Mouse (Mus musculus): ENCODE measurements around the gene Cit. TPM values are rescaled to one million over a fixed set of nuclear protein-coding genes. Genes with fewer than 3 reads are reported as not detected.
"Not testable (repeated sequence)": the region's sequence is repeated elsewhere in the genome, so short reads cannot be mapped to it uniquely, and the experiment has no call there.

Cit gene
- total RNA-seq (2021) (under 1 TPM; 0.73 to 0.97 TPM), polyA plus RNA-seq (2012; rRNA removed) (0.74 and 0.88 TPM in 2 replicates)
- long read RNA-seq: 0 reads

- peak within 1 kb of the TSS; percentile 43 for H3K9ac ChIP-seq (ENCODE audit: low read depth, low read length)
- intact Hi-C loops (cut with DNase I): no loop called here
- TF ChIP-seq CTCF (IDR thresholded peaks at IDR 0.05) (no peak), EP300 (IDR thresholded peaks at IDR 0.05; ENCODE audit: insufficient read depth, low read depth, low read length) (no peak), POLR2A (IDR thresholded peaks at IDR 0.05; ENCODE audit: insufficient read depth, low read depth, low read length) (no peak)
- peak; percentile 90 to 91 for DNase-seq
- peak within 1 kb of the TSS; percentile 60 for H3K4me3 ChIP-seq
- H3K27me3 ChIP-seq (ENCODE audit: control insufficient read depth, insufficient read depth, low read length): no peaks in the 10 kb centered on the region
- no peaks in the 10 kb centered on the region for H3K36me3 ChIP-seq (ENCODE audit: control insufficient read depth, insufficient read depth, low read length)
- under 1% methylated on average over 42 of the region's 42 CpGs for WGBS
- H3K4me1 ChIP-seq (ENCODE audit: control insufficient read depth, insufficient read depth, low read length): peaks cover 4% of the 10 kb centered on the region
- no peak within 1 kb of the TSS for H3K27ac ChIP-seq
- no peaks in the 10 kb centered on the region for H3K79me2 ChIP-seq (replicated peaks; ENCODE audit: control insufficient read depth, insufficient read depth, low read length)
These were observed at the start of gene Cit for GRCm38 (mm10) chr5:115844766-115845634. TSS of gene Cit (plus strand) at chr5:115845278.

- H3K27me3 ChIP-seq (ENCODE audit: control insufficient read depth, insufficient read depth, low read length): no peaks in the 10 kb centered on the region; the same call in 1 of the 2 replicates
- TF ChIP-seq EP300 (IDR thresholded peaks at IDR 0.05; ENCODE audit: insufficient read depth, low read depth, low read length): no peak
- TF ChIP-seq CTCF (IDR thresholded peaks at IDR 0.05): no peak
- TF ChIP-seq POLR2A (IDR thresholded peaks at IDR 0.05; ENCODE audit: insufficient read depth, low read depth, low read length): no peak
- peak overlapping the region; percentile 34 for H3K9ac ChIP-seq (ENCODE audit: low read depth, low read length)
- H3K4me1 ChIP-seq (ENCODE audit: control insufficient read depth, insufficient read depth, low read length): no peaks in the 10 kb centered on the region; the same call in 1 of the 2 replicates
- peak overlapping the region; percentile 43 for H3K4me3 ChIP-seq
- H3K27ac ChIP-seq: no peak overlapping the region
- peak in 1 of 2 experiments; percentile 3 for DNase-seq
- no peaks in the 10 kb centered on the region for H3K79me2 ChIP-seq (replicated peaks; ENCODE audit: control insufficient read depth, insufficient read depth, low read length)
- intact Hi-C loops (cut with DNase I): no loop called here
- no peaks in the 10 kb centered on the region for H3K36me3 ChIP-seq (ENCODE audit: control insufficient read depth, insufficient read depth, low read length)
- 29% methylated on average over 15 of the region's 15 CpGs for WGBS
These were observed 45.8 kb upstream of the Cit start for GRCm38 (mm10) chr5:115799016-115799894.

- no peak for DNase-seq
- no peak for TF ChIP-seq POLR2A (IDR thresholded peaks at IDR 0.05; ENCODE audit: insufficient read depth, low read depth, low read length)
- TF ChIP-seq EP300 (IDR thresholded peaks at IDR 0.05; ENCODE audit: insufficient read depth, low read depth, low read length): no peak
- no peak for TF ChIP-seq CTCF (IDR thresholded peaks at IDR 0.05)
- intact Hi-C loops (cut with DNase I): no loop called here
- 39% methylated on average over 4 of the region's 4 CpGs for WGBS
- H3K27ac ChIP-seq: no peak overlapping the region
- H3K79me2 ChIP-seq (replicated peaks; ENCODE audit: control insufficient read depth, insufficient read depth, low read length): no peaks in the 10 kb centered on the region
- H3K4me3 ChIP-seq: peak overlapping the region; percentile 43; the same call in 1 of the 2 replicates
- no peaks in the 10 kb centered on the region for H3K36me3 ChIP-seq (ENCODE audit: control insufficient read depth, insufficient read depth, low read length)
- no peak overlapping the region for H3K9ac ChIP-seq (ENCODE audit: low read depth, low read length)
- H3K27me3 ChIP-seq (ENCODE audit: control insufficient read depth, insufficient read depth, low read length): no peaks in the 10 kb centered on the region; the same call in 1 of the 2 replicates
- H3K4me1 ChIP-seq (ENCODE audit: control insufficient read depth, insufficient read depth, low read length): no peaks in the 10 kb centered on the region; the same call in 1 of the 2 replicates
These were observed 45.2 kb upstream of the Cit start for GRCm38 (mm10) chr5:115799895-115800232.

GRCm38 (mm10) chr5:115812262-115812661 lies 32.8 kb upstream of the Cit start:
- no peak for TF ChIP-seq POLR2A (IDR thresholded peaks at IDR 0.05; ENCODE audit: insufficient read depth, low read depth, low read length)
- no peak for TF ChIP-seq EP300 (IDR thresholded peaks at IDR 0.05; ENCODE audit: insufficient read depth, low read depth, low read length)
- no peak for TF ChIP-seq CTCF (IDR thresholded peaks at IDR 0.05)
- no peak overlapping the region for H3K4me3 ChIP-seq
- no peaks in the 10 kb centered on the region for H3K79me2 ChIP-seq (replicated peaks; ENCODE audit: control insufficient read depth, insufficient read depth, low read length)
- H3K9ac ChIP-seq (ENCODE audit: low read depth, low read length): no peak overlapping the region
- intact Hi-C loops (cut with DNase I): no loop called here
- no peaks in the 10 kb centered on the region for H3K36me3 ChIP-seq (ENCODE audit: control insufficient read depth, insufficient read depth, low read length)
- no peaks in the 10 kb centered on the region for H3K4me1 ChIP-seq (ENCODE audit: control insufficient read depth, insufficient read depth, low read length)
- H3K27ac ChIP-seq: no peak overlapping the region
- 71% methylated on average over 3 of the region's 3 CpGs for WGBS
- no peak for DNase-seq
- no peaks in the 10 kb centered on the region for H3K27me3 ChIP-seq (ENCODE audit: control insufficient read depth, insufficient read depth, low read length)

GRCm38 (mm10) chr5:115817022-115817421 lies 28.1 kb upstream of the Cit start:
- no peak overlapping the region for H3K4me3 ChIP-seq
- WGBS: 45% methylated on average over 6 of the region's 6 CpGs
- intact Hi-C loops (cut with DNase I): no loop called here
- TF ChIP-seq POLR2A (IDR thresholded peaks at IDR 0.05; ENCODE audit: insufficient read depth, low read depth, low read length): no peak
- TF ChIP-seq CTCF (IDR thresholded peaks at IDR 0.05): no peak
- no peak for TF ChIP-seq EP300 (IDR thresholded peaks at IDR 0.05; ENCODE audit: insufficient read depth, low read depth, low read length)
- H3K79me2 ChIP-seq (replicated peaks; ENCODE audit: control insufficient read depth, insufficient read depth, low read length): no peaks in the 10 kb centered on the region
- DNase-seq: no peak
- H3K36me3 ChIP-seq (ENCODE audit: control insufficient read depth, insufficient read depth, low read length): no peaks in the 10 kb centered on the region
- no peak overlapping the region for H3K9ac ChIP-seq (ENCODE audit: low read depth, low read length)
- H3K27me3 ChIP-seq (ENCODE audit: control insufficient read depth, insufficient read depth, low read length): no peaks in the 10 kb centered on the region
- no peak overlapping the region for H3K27ac ChIP-seq
- no peaks in the 10 kb centered on the region for H3K4me1 ChIP-seq (ENCODE audit: control insufficient read depth, insufficient read depth, low read length)

- intact Hi-C loops (cut with DNase I); H3K4me3 ChIP-seq; H3K36me3 ChIP-seq (ENCODE audit: control insufficient read depth, insufficient read depth, low read length); H3K4me1 ChIP-seq (ENCODE audit: control insufficient read depth, insufficient read depth, low read length); H3K27ac ChIP-seq; H3K79me2 ChIP-seq (replicated peaks; ENCODE audit: control insufficient read depth, insufficient read depth, low read length); H3K27me3 ChIP-seq (ENCODE audit: control insufficient read depth, insufficient read depth, low read length); H3K9ac ChIP-seq (ENCODE audit: low read depth, low read length); DNase-seq: not testable (repeated sequence)
- WGBS: 92% methylated on average over 1 of the region's 1 CpGs
These were observed 27.4 kb upstream of the Cit start for GRCm38 (mm10) chr5:115817655-115818054.

Data from heart, adult 2 months (tissue).